Mouse (Mus musculus): ENCODE results near the gene Gm3417. TPM values are rescaled to one million over a fixed set of nuclear protein-coding genes. Genes with fewer than 3 reads are reported as not detected.
A peak's percentile ranks its signal among the peaks of the same experiment; 100 is the strongest.
"Not testable (repeated sequence)": the region's sequence is repeated elsewhere in the genome, so short reads cannot be mapped to it uniquely, and the experiment has no call there.

Gm3417 gene
- polyA plus RNA-seq (2016; fragmentation: Nextera tagmentation; extraction: Ambion mirVana): 0.42 and 1.7 TPM in 2 replicates

DNA sequence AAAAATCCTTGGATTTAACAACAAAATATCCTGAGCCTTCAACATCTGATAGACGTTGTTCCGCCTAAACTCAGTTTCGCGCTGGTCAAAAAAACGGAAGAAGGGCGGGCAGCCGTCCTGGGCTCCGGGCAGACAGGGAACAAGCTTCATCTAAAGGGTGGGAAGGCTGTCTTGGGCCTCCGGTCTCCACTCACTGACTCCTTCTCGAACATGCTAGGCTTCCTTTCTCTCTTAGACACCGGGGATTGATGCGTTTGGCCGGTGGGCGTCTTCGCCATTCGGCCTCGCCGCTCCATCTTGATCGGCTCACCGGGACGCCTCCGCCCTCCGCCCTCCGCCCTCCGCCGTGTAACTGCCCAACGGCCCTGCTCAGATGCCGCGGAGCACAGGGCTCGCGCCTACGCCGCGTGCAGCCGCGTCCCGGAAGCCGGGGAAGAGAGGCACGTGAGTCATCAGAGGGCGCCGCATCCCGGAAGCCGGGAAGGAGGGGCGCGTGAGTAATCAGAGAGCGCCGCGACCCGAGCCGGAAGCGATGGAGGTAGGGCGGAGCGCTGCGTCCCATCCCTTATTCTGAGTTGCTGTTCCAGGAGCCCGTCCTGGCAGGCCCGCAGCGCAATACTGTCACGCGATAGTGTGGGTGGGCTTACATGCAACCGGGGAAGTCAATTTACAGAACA is at the start of gene Gm3417, which contains the start of gene 9030025P20Rik:
Gene Gm3417 (minus strand): TSS at position 429 of the 677 bp plus-strand sequence.
Gene 9030025P20Rik (plus strand): TSS at position 107 of the 677 bp plus-strand sequence.
- DNase-seq (ENCODE audit: low spot score); H3K27me3 ChIP-seq (ENCODE audit: low read depth, poor library complexity, severe bottlenecking); H3K27ac ChIP-seq (replicated peaks); H3K9me3 ChIP-seq (replicated peaks); H3K36me3 ChIP-seq; H3K4me1 ChIP-seq: not testable (repeated sequence)
- H3K4me3 ChIP-seq: peak within 1 kb of the TSS; percentile 39; the same call in 1 of the 2 replicates
- no CpG with 5 or more reads among the region's 60 CpGs for WGBS

DNA sequence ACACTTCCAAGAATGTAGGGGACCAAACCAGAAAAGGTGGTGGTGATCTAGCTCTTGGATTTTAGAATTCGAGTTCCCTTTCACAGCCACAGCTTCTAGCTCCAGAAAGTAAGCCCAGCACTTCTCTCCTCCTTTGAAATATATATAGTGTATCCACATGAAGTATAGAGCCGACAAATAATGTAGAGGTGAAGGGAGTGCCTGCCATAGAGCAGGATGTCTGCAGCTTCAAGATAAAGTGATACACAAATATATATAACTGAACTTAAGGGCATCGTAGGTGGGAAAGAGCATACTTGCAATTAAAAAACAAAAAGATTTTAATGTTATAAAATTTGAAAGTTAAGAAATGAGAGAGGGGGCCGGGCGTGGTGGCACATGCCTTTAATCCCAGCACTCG is 46.9 kb upstream of the Gm3417 start:
- not testable (repeated sequence) for H3K4me3 ChIP-seq; H3K9me3 ChIP-seq (replicated peaks); H3K36me3 ChIP-seq; H3K27ac ChIP-seq (replicated peaks); H3K4me1 ChIP-seq; DNase-seq (ENCODE audit: low spot score); H3K27me3 ChIP-seq (ENCODE audit: low read depth, poor library complexity, severe bottlenecking)
- no CpG with 5 or more reads among the region's 6 CpGs for WGBS

DNA sequence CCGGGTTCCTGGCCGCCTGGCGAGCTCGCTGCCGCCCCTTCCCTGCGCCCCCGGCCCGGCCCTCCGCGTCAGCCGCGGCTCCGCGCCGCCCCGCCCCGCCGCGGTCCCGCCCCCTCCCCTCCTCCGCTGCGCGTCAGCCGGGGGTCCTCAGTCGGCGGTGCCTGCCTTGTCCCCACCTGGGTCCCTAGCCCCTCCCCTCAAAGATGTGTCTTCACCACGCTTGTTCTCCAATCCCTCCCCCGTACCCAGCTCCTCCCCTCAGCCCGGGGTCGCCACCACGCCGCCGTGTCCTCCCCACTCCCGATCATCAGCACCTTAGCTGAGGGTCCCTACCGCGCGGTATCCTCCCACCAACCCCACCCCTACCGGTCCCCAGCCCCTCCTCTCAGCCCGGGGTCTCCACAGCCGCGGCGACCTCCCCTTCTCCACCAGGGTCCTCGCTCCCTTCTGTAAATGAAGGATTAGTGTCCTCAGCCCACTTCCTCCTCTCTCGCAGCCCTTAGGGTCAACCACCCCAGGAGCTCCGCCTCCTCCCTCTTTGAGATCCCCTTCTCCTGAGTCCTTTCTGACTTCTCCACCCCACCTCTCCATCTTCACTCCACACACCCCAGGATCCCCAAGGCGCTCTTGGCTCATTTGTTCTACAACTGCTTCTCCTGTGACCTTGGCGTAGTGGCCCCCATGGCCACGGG is 46.1 kb upstream of the Gm3417 start:
- not testable (repeated sequence) for H3K9me3 ChIP-seq (replicated peaks); H3K4me1 ChIP-seq; DNase-seq (ENCODE audit: low spot score); H3K36me3 ChIP-seq; H3K4me3 ChIP-seq; H3K27me3 ChIP-seq (ENCODE audit: low read depth, poor library complexity, severe bottlenecking); H3K27ac ChIP-seq (replicated peaks)
- WGBS: no CpG with 5 or more reads among the region's 48 CpGs

DNA sequence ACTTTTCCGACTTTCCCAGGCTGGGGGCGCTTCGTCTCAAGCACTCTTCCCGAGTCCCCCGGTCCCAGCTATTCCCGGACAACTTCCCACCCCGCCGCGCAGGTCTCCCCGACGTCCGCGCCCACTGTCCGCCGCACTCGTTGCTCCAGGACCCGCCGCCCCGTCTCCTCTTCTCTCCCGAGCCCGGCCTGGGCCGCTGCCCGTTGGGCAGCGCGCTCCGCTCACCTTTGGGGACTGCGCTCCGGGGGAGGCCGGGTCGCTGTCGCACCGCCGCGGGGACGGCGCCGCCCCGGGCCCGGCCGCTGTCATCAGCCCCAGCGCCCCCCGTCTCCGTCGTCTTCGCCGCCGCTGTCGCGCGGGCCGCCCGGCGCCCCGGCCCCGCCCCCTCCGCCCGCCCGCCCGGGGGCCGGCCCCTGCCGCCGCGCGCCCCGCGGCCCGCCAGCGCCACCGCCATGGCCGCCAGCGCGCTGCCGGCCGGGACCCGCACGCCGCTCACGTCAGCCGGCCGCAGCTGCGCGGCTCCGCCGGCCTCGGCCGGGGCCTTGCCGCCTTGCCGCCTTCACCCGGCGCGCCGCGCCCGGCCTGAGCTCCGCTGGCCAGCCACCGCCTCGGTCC is 45.4 kb upstream of the Gm3417 start:
- H3K36me3 ChIP-seq; H3K9me3 ChIP-seq (replicated peaks); DNase-seq (ENCODE audit: low spot score); H3K27ac ChIP-seq (replicated peaks); H3K4me1 ChIP-seq; H3K27me3 ChIP-seq (ENCODE audit: low read depth, poor library complexity, severe bottlenecking); H3K4me3 ChIP-seq: not testable (repeated sequence)
- no CpG with 5 or more reads among the region's 97 CpGs for WGBS

- 83% methylated on average over 3 of the region's 3 CpGs for WGBS
- H3K9me3 ChIP-seq (replicated peaks); H3K27me3 ChIP-seq (ENCODE audit: low read depth, poor library complexity, severe bottlenecking); DNase-seq (ENCODE audit: low spot score); H3K4me3 ChIP-seq; H3K4me1 ChIP-seq; H3K27ac ChIP-seq (replicated peaks); H3K36me3 ChIP-seq: not testable (repeated sequence)
These were observed 43.1 kb upstream of the Gm3417 start for GRCm38 (mm10) chr17:15021503-15022220.

- not testable (repeated sequence) for H3K4me3 ChIP-seq; H3K9me3 ChIP-seq (replicated peaks); H3K36me3 ChIP-seq; H3K4me1 ChIP-seq; H3K27me3 ChIP-seq (ENCODE audit: low read depth, poor library complexity, severe bottlenecking); DNase-seq (ENCODE audit: low spot score); H3K27ac ChIP-seq (replicated peaks)
- WGBS: no CpG with 5 or more reads among the region's 60 CpGs
These were observed 31.3 kb upstream of the Gm3417 start, which contains the start of gene Gm3435 for GRCm38 (mm10) chr17:15009706-15010413. Gene Gm3435, plus strand, starts transcription at chr17:15010176.

- not testable (repeated sequence) for DNase-seq (ENCODE audit: low spot score); H3K27me3 ChIP-seq (ENCODE audit: low read depth, poor library complexity, severe bottlenecking); H3K4me3 ChIP-seq; H3K27ac ChIP-seq (replicated peaks); H3K4me1 ChIP-seq; H3K36me3 ChIP-seq; H3K9me3 ChIP-seq (replicated peaks)
- no CpG with 5 or more reads among the region's 3 CpGs for WGBS
These were observed 30.5 kb upstream of the Gm3417 start for GRCm38 (mm10) chr17:15009088-15009487.

GRCm38 (mm10) chr17:15000047-15000446 is 21.5 kb upstream of the Gm3417 start:
- H3K4me3 ChIP-seq; H3K4me1 ChIP-seq; H3K27me3 ChIP-seq (ENCODE audit: low read depth, poor library complexity, severe bottlenecking); H3K9me3 ChIP-seq (replicated peaks); H3K27ac ChIP-seq (replicated peaks); DNase-seq (ENCODE audit: low spot score); H3K36me3 ChIP-seq: not testable (repeated sequence)
- no CpG with 5 or more reads among the region's 4 CpGs for WGBS

GRCm38 (mm10) chr17:14994140-14994539 is 15.6 kb upstream of the Gm3417 start:
- H3K4me1 ChIP-seq; H3K4me3 ChIP-seq; H3K27ac ChIP-seq (replicated peaks); DNase-seq (ENCODE audit: low spot score); H3K9me3 ChIP-seq (replicated peaks); H3K36me3 ChIP-seq; H3K27me3 ChIP-seq (ENCODE audit: low read depth, poor library complexity, severe bottlenecking): not testable (repeated sequence)
- no CpG with 5 or more reads among the region's 5 CpGs for WGBS

GRCm38 (mm10) chr17:14993139-14993832 is 14.7 kb upstream of the Gm3417 start:
- H3K27me3 ChIP-seq (ENCODE audit: low read depth, poor library complexity, severe bottlenecking); H3K36me3 ChIP-seq; H3K4me1 ChIP-seq; H3K27ac ChIP-seq (replicated peaks); H3K9me3 ChIP-seq (replicated peaks); DNase-seq (ENCODE audit: low spot score); H3K4me3 ChIP-seq: not testable (repeated sequence)
- WGBS: no CpG with 5 or more reads among the region's 47 CpGs

GRCm38 (mm10) chr17:14992522-14993138 is 14.0 kb upstream of the Gm3417 start:
- not testable (repeated sequence) for H3K36me3 ChIP-seq; H3K27ac ChIP-seq (replicated peaks); DNase-seq (ENCODE audit: low spot score); H3K4me1 ChIP-seq; H3K4me3 ChIP-seq; H3K9me3 ChIP-seq (replicated peaks); H3K27me3 ChIP-seq (ENCODE audit: low read depth, poor library complexity, severe bottlenecking)
- no CpG with 5 or more reads among the region's 98 CpGs for WGBS

All from midbrain, embryonic 10.5 days (tissue).